Mouse (Mus musculus): ENCODE data around the gene Gm21885. TPM values are rescaled to one million over a fixed set of nuclear protein-coding genes. Genes with fewer than 3 reads are reported as not detected.

The Gm21885 gene
- polyA plus RNA-seq, 1 experiment from 2014 or later = not detected

Other genes with a start within 250 kb of the Gm21885 start
- 32.9 TPM in 2 replicates for gene Tob1, start 70.4 kb upstream of the Gm21885 start, polyA plus RNA-seq (2016; fragmentation: Nextera tagmentation; extraction: Ambion mirVana)
- 11.8 and 13.9 TPM in 2 replicates for gene Wfikkn2, start 35.9 kb upstream of the Gm21885 start, polyA plus RNA-seq (2016; fragmentation: Nextera tagmentation; extraction: Ambion mirVana)
- gene Luc7l3, start 40.1 kb downstream of the Gm21885 start, polyA plus RNA-seq (2016; fragmentation: Nextera tagmentation; extraction: Ambion mirVana) = 143 and 146 TPM in 2 replicates
- 25.5 and 35.8 TPM in 2 replicates for gene Ankrd40, start 46.1 kb downstream of the Gm21885 start, polyA plus RNA-seq (2016; fragmentation: Nextera tagmentation; extraction: Ambion mirVana)
- 0.69 and 0.78 TPM in 2 replicates for gene Abcc3, start 111.1 kb downstream of the Gm21885 start, polyA plus RNA-seq (2016; fragmentation: Nextera tagmentation; extraction: Ambion mirVana)
- 31.6 and 37.2 TPM in 2 replicates for gene Cacna1g, start 192.3 kb downstream of the Gm21885 start, polyA plus RNA-seq (2016; fragmentation: Nextera tagmentation; extraction: Ambion mirVana)
- gene Spata20, start 204.3 kb downstream of the Gm21885 start, polyA plus RNA-seq (2016; fragmentation: Nextera tagmentation; extraction: Ambion mirVana) = 0.29 and 0.43 TPM in 2 replicates
- 2.7 and 4.2 TPM in 2 replicates for gene Epn3, start 218.1 kb downstream of the Gm21885 start, polyA plus RNA-seq (2016; fragmentation: Nextera tagmentation; extraction: Ambion mirVana)
- 2.5 and 3.7 TPM in 2 replicates for gene Mycbpap, start 239.9 kb downstream of the Gm21885 start, polyA plus RNA-seq (2016; fragmentation: Nextera tagmentation; extraction: Ambion mirVana)